Mouse (Mus musculus) testis, adult 2 months (tissue): Measurements from ENCODE around the gene Lmtk3.

ENCODE experiments used
- CTCF ChIP-seq: fragments of 200-500 bp; IDR thresholded peaks from 2 replicates; pipeline ENCODE4 v1.5.1; 2012; ENCODE audit warnings: low read depth, mild to moderate bottlenecking, inconsistent platforms, low read length, moderate library complexity; ENCODE audit not compliant: control insufficient read depth, insufficient read depth, insufficient replicate concordance
- POLR2A ChIP-seq: fragments of 200-500 bp; IDR thresholded peaks from 2 replicates; pipeline ENCODE4 v1.6.1; 2012; ENCODE audit warnings: low read depth, mild to moderate bottlenecking, inconsistent platforms, low read length, moderate library complexity; ENCODE audit not compliant: control insufficient read depth

DNA sequence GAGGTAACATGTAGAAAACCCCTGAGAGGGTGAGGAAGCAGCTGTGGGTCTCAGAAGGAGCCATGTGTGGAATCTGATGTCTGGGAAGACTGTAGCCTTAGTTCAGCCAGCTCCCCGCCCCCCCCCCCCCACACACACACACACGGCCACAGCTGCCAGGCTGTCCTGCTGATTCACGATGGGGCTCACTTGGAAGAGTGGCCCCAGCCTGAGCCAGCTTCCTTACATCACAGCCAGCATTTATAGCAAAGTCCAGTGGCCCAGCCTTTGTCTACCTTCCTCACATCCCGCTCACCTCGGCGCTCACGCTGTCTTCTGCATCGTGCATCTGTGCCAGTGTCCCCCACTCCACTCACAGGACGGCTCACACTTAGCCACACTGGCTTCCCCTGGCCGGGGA lies 34.1 kb upstream of the Lmtk3 start:
- no peak for TF ChIP-seq CTCF
- no peak for TF ChIP-seq POLR2A
